Mouse (Mus musculus) midbrain, postnatal 0 days (tissue): Measurements from ENCODE around the gene Cdc14a. TPM values are rescaled to one million over a fixed set of nuclear protein-coding genes. Genes with fewer than 3 reads are reported as not detected.

Source experiments
- ATAC-seq: fragments of 200-750 bp; cut with Nextera tagmentation; 2 replicates; pipeline ENCODE4 v1.8.0; 2017; ENCODE audit warnings: moderate number of reproducible peaks, mild to moderate bottlenecking, moderate TSS enrichment, moderate library complexity; ENCODE audit not compliant: low FRiP score
- DNase-seq: peaks from one replicate; pipeline ENCODE4 v3.0.0-alpha.2; 2015; ENCODE audit warnings: low spot score
- H3K27ac ChIP-seq: fragments of 300-500 bp; sonication (generic); 2 replicates; pipeline ENCODE4 v1.5.1; 2014; ENCODE audit warnings: low read depth, mild to moderate bottlenecking, low read length, mixed read lengths
- H3K27me3 ChIP-seq: fragments of 300-500 bp; sonication (generic); 2 replicates; pipeline ENCODE4 v1.6.1; 2014; ENCODE audit warnings: low read length, control low read depth, mixed read lengths; ENCODE audit not compliant: insufficient read depth
- H3K36me3 ChIP-seq: fragments of 300-500 bp; sonication (generic); 2 replicates; pipeline ENCODE4 v1.6.1; 2014; ENCODE audit warnings: low read length, control low read depth, mixed read lengths; ENCODE audit not compliant: insufficient read depth
- H3K4me1 ChIP-seq: fragments of 300-500 bp; sonication (generic); 2 replicates; pipeline ENCODE4 v1.6.1; 2014; ENCODE audit warnings: mild to moderate bottlenecking, control low read depth, antibody characterized with exemption, low read length, mixed read lengths; ENCODE audit not compliant: insufficient read depth
- H3K4me2 ChIP-seq: fragments of 300-500 bp; sonication (generic); 2 replicates; pipeline ENCODE4 v1.6.1; 2014; ENCODE audit warnings: low read depth, mild to moderate bottlenecking, low read length, mixed read lengths; ENCODE audit not compliant: poor library complexity, severe bottlenecking
- H3K4me3 ChIP-seq: fragments of 300-500 bp; sonication (generic); 2 replicates; pipeline ENCODE4 v1.5.1; 2014; ENCODE audit warnings: low read depth, mild to moderate bottlenecking, low read length, moderate library complexity
- H3K9ac ChIP-seq: fragments of 300-500 bp; sonication (generic); replicated peaks from 2 replicates; pipeline ENCODE4 v1.6.1; 2014; ENCODE audit warnings: mild to moderate bottlenecking, low read length, moderate library complexity, mixed read lengths; ENCODE audit not compliant: poor library complexity, severe bottlenecking
- H3K9me3 ChIP-seq: fragments of 300-500 bp; sonication (generic); 2 replicates; pipeline ENCODE4 v1.6.1; 2016; ENCODE audit warnings: low read length, control low read depth
- CTCF ChIP-seq: IDR thresholded peaks from 2 replicates; pipeline ENCODE4 v1.5.1; 2016; ENCODE audit warnings: antibody characterized with exemption, mild to moderate bottlenecking
- WGBS: fragments of 180-500 bp; shearing (Covaris S2); extraction: QIAGEN DNeasy Blood & Tissue Kit; methylation state at CpG from one replicate; pipeline ENCODE4 v1.1.7; 2014; 5-methylcytosine and 5-hydroxymethylcytosine counted together
- polyA plus RNA-seq: library from polyadenylated mRNA; unstranded; fragments of >200 nt; fragmentation: Nextera tagmentation; extraction: Ambion mirVana; gene quantifications from 2 replicates; pipeline ENCODE4 v1.2.1, GENCODE M21; 2015
- total RNA-seq: library from RNA; depleted of rRNA; stranded (reverse); fragments of >200 nt; gene quantifications from 2 replicates; pipeline ENCODE4 v1.2.3, GENCODE M21; 2014; rRNA removed

Gene Cdc14a
- total and polyA plus RNA-seq, 2 experiments from 2014 or later, result 2.2 to 3.1 TPM

GRCm38 (mm10) chr3:116229336-116229735, 194.5 kb downstream of the Cdc14a start:
- TF ChIP-seq CTCF, result no peak
- no peak overlapping the region for H3K4me2 ChIP-seq
- DNase-seq (no peak), ATAC-seq (peak; percentile 52; the same call in 1 of the 2 replicates)
- H3K27ac ChIP-seq, result no peak overlapping the region
- 53% methylated on average over 4 of the region's 4 CpGs for WGBS
- H3K36me3 ChIP-seq, result no peaks in the 10 kb centered on the region
- no peaks in the 10 kb centered on the region for H3K27me3 ChIP-seq
- H3K9me3 ChIP-seq, result no peaks in the 10 kb centered on the region
- H3K9ac ChIP-seq, result no peak overlapping the region
- no peaks in the 10 kb centered on the region for H3K4me1 ChIP-seq
- no peak overlapping the region for H3K4me3 ChIP-seq

GRCm38 (mm10) chr3:116228360-116229245, 195.2 kb downstream of the Cdc14a start:
- Histone ChIP-seq H3K36me3 (no peaks in the 10 kb centered on the region), H3K9ac (no peak overlapping the region), H3K4me2 (no peak overlapping the region), H3K27ac (no peak overlapping the region), H3K27me3 (no peaks in the 10 kb centered on the region), H3K4me3 (no peak overlapping the region), H3K4me1 (no peaks in the 10 kb centered on the region), H3K9me3 (no peaks in the 10 kb centered on the region)
- WGBS, result 35% methylated on average over 11 of the region's 11 CpGs
- ATAC-seq, result no peak
- no peak for TF ChIP-seq CTCF
- no peak for DNase-seq

- no peaks in the 10 kb centered on the region for H3K9me3 ChIP-seq
- no peaks in the 10 kb centered on the region for H3K4me1 ChIP-seq
- DNase-seq, result no peak
- H3K4me2 ChIP-seq, result no peak overlapping the region
- 70% methylated on average over 5 of the region's 5 CpGs for WGBS
- TF ChIP-seq CTCF, result no peak
- H3K27me3 ChIP-seq, result no peaks in the 10 kb centered on the region
- ATAC-seq, result no peak
- H3K36me3 ChIP-seq, result no peaks in the 10 kb centered on the region
- no peak overlapping the region for H3K4me3 ChIP-seq
- no peak overlapping the region for H3K27ac ChIP-seq
- no peak overlapping the region for H3K9ac ChIP-seq
Measured at GRCm38 (mm10) chr3:116227383-116227782, 196.4 kb downstream of the Cdc14a start.

- TF ChIP-seq CTCF, result no peak
- Histone ChIP-seq H3K9me3 (no peaks in the 10 kb centered on the region), H3K4me1 (no peaks in the 10 kb centered on the region), H3K4me3 (no peak overlapping the region), H3K9ac (no peak overlapping the region), H3K4me2 (no peak overlapping the region), H3K27ac (no peak overlapping the region), H3K36me3 (no peaks in the 10 kb centered on the region), H3K27me3 (no peaks in the 10 kb centered on the region)
- ATAC-seq, result no peak
- no peak for DNase-seq
- 89% methylated on average over 6 of the region's 6 CpGs for WGBS
Measured at GRCm38 (mm10) chr3:116226915-116227314, 196.9 kb downstream of the Cdc14a start.

Other genes with a start within 250 kb of the Cdc14a start
- 8.9 and 9.1 TPM in 2 replicates for gene Gpr88, start 170.5 kb downstream of the Cdc14a start, total RNA-seq
- gene Gpr88, start 170.5 kb downstream of the Cdc14a start, polyA plus RNA-seq, result 2.2 and 2.5 TPM in 2 replicates
- 109 TPM in 2 replicates for gene Rtca, start 84.2 kb upstream of the Cdc14a start, total RNA-seq
- gene Rtca, start 84.2 kb upstream of the Cdc14a start, polyA plus RNA-seq, result 134 and 146 TPM in 2 replicates
- 12.9 and 16.3 TPM in 2 replicates for gene Dbt, start 89.0 kb upstream of the Cdc14a start, total RNA-seq
- 9.2 and 10.3 TPM in 2 replicates for gene Dbt, start 89.0 kb upstream of the Cdc14a start, polyA plus RNA-seq
- gene Lrrc39, start 138.9 kb upstream of the Cdc14a start, total RNA-seq, result not detected in 2 replicates
- gene Lrrc39, start 138.9 kb upstream of the Cdc14a start, polyA plus RNA-seq, result 0.22 and 0.23 TPM in 2 replicates
- 5.3 and 6.6 TPM in 2 replicates for gene Sass6, start 170.9 kb upstream of the Cdc14a start, total RNA-seq
- gene Sass6, start 170.9 kb upstream of the Cdc14a start, polyA plus RNA-seq, result 7.2 and 9.2 TPM in 2 replicates
- gene Trmt13, start 190.6 kb upstream of the Cdc14a start, total RNA-seq, result 12.2 and 14.0 TPM in 2 replicates
- 22.1 and 23.4 TPM in 2 replicates for gene Trmt13, start 190.6 kb upstream of the Cdc14a start, polyA plus RNA-seq
- gene Mfsd14a, start 238.6 kb upstream of the Cdc14a start, total RNA-seq, result 44.7 and 51.1 TPM in 2 replicates
- 49.4 and 50.6 TPM in 2 replicates for gene Mfsd14a, start 238.6 kb upstream of the Cdc14a start, polyA plus RNA-seq